Mouse (Mus musculus) B cell, adult 2 months (primary cell): ENCODE data around the gene Klf4.

ENCODE experiments used
- DNase-seq, 2 experiments: peaks; one replicate each; pipeline ENCODE4 v3.0.0; 2022

Klf4 gene

GRCm38 (mm10) chr4:55532407-55533195 is at the start of gene Klf4:
Klf4 (minus strand) TSS chr4:55532466.
- DNase-seq, result peak; percentile 95 to 96

- DNase-seq, result no peak
Measured at GRCm38 (mm10) chr4:55571432-55571831, 39.2 kb upstream of the Klf4 start.

GRCm38 (mm10) chr4:55567986-55568385 is 35.7 kb upstream of the Klf4 start:
- DNase-seq, result no peak

GRCm38 (mm10) chr4:55567575-55567974 is 35.3 kb upstream of the Klf4 start:
- no peak for DNase-seq

- no peak for DNase-seq
Measured at GRCm38 (mm10) chr4:55564317-55564716, 32.1 kb upstream of the Klf4 start.

GRCm38 (mm10) chr4:55563050-55563449 is 30.8 kb upstream of the Klf4 start:
- DNase-seq, result no peak

GRCm38 (mm10) chr4:55562062-55562461 is 29.8 kb upstream of the Klf4 start:
- DNase-seq, result no peak

- DNase-seq, result no peak
Measured at GRCm38 (mm10) chr4:55546869-55547268, 14.6 kb upstream of the Klf4 start.

GRCm38 (mm10) chr4:55542753-55543152 is 10.5 kb upstream of the Klf4 start:
- no peak for DNase-seq

GRCm38 (mm10) chr4:55541654-55542053 is 9.4 kb upstream of the Klf4 start:
- DNase-seq, result no peak

GRCm38 (mm10) chr4:55541221-55541620 is 9.0 kb upstream of the Klf4 start:
- DNase-seq, result no peak

GRCm38 (mm10) chr4:55535012-55535411 is 2.7 kb upstream of the Klf4 start:
- DNase-seq, result no peak

GRCm38 (mm10) chr4:55534510-55534909 is 2.2 kb upstream of the Klf4 start:
- DNase-seq, result no peak

GRCm38 (mm10) chr4:55533803-55534254 is 1.6 kb upstream of the Klf4 start:
- peak; percentile 9 to 11 for DNase-seq

- DNase-seq, result no peak
Measured at GRCm38 (mm10) chr4:55533196-55533802, 1.0 kb upstream of the Klf4 start.

- DNase-seq, result no peak
Measured at GRCm38 (mm10) chr4:55531856-55532406, 335 bp downstream of the Klf4 start.

- DNase-seq, result peak; percentile 61 to 68
Measured at GRCm38 (mm10) chr4:55531096-55531855, 990 bp downstream of the Klf4 start.

- peak; percentile 57 to 61 for DNase-seq
Measured at GRCm38 (mm10) chr4:55530731-55531095, 1.6 kb downstream of the Klf4 start.

- peak; percentile 67 to 71 for DNase-seq
Measured at GRCm38 (mm10) chr4:55530236-55530635, 2.0 kb downstream of the Klf4 start.

GRCm38 (mm10) chr4:55528404-55528803 is 3.9 kb downstream of the Klf4 start:
- no peak for DNase-seq

GRCm38 (mm10) chr4:55527931-55528330 is 4.3 kb downstream of the Klf4 start:
- DNase-seq, result no peak

- peak in 1 of 2 experiments; percentile 11 for DNase-seq
Measured at GRCm38 (mm10) chr4:55526247-55527115, 5.8 kb downstream of the Klf4 start.
